Mouse (Mus musculus) liver, embryonic 13.5 days (tissue): Measurements from ENCODE around the gene Gtf2a1l. TPM values are rescaled to one million over a fixed set of nuclear protein-coding genes. Genes with fewer than 3 reads are reported as not detected.

Experiments used
- ATAC-seq: fragments of 200-750 bp; cut with Nextera tagmentation; 2 replicates; pipeline ENCODE4 v1.8.0; 2017; ENCODE audit warnings: low read depth, mild to moderate bottlenecking, moderate number of reproducible peaks, moderate library complexity
- DNase-seq: peaks from one replicate; pipeline ENCODE4 v3.0.0; 2022
- H3K27ac ChIP-seq: fragments of 300-500 bp; sonication (generic); 2 replicates; pipeline ENCODE4 v1.5.1; 2015; ENCODE audit warnings: moderate library complexity, mild to moderate bottlenecking, inconsistent platforms
- H3K27me3 ChIP-seq: fragments of 300-500 bp; sonication (generic); 2 replicates; pipeline ENCODE4 v1.6.1; 2015; ENCODE audit warnings: mild to moderate bottlenecking, inconsistent platforms
- H3K36me3 ChIP-seq: fragments of 300-500 bp; sonication (generic); 2 replicates; pipeline ENCODE4 v1.6.1; 2015; ENCODE audit warnings: mild to moderate bottlenecking, inconsistent platforms
- H3K4me1 ChIP-seq: fragments of 300-500 bp; sonication (generic); replicated peaks from 2 replicates; pipeline ENCODE4 v1.6.1; 2015; ENCODE audit warnings: inconsistent platforms
- H3K4me2 ChIP-seq: fragments of 300-500 bp; sonication (generic); 2 replicates; pipeline ENCODE4 v1.6.1; 2015; ENCODE audit warnings: inconsistent platforms, mild to moderate bottlenecking, moderate library complexity
- H3K4me3 ChIP-seq: fragments of 300-500 bp; sonication (generic); replicated peaks from 2 replicates; pipeline ENCODE4 v1.5.1; 2015; ENCODE audit warnings: mild to moderate bottlenecking, inconsistent platforms
- H3K9ac ChIP-seq: fragments of 300-500 bp; sonication (generic); 2 replicates; pipeline ENCODE4 v1.6.1; 2015; ENCODE audit warnings: mild to moderate bottlenecking, inconsistent platforms
- H3K9me3 ChIP-seq: fragments of 300-500 bp; sonication (generic); replicated peaks from 2 replicates; pipeline ENCODE4 v1.6.1; 2016; ENCODE audit warnings: inconsistent platforms
- WGBS: fragments of 180-500 bp; shearing (Covaris S2); methylation state at CpG from one replicate; pipeline ENCODE4 v1.1.7; 2015; ENCODE audit not compliant: insufficient replicate concordance; 5-methylcytosine and 5-hydroxymethylcytosine counted together
- polyA plus RNA-seq: library from polyadenylated mRNA; unstranded; fragments of >200 nt; fragmentation: Nextera tagmentation; extraction: Ambion mirVana; gene quantifications from 2 replicates; pipeline ENCODE4 v1.2.1, GENCODE M21; 2015

Gtf2a1l gene
- polyA plus RNA-seq, 1 experiment from 2014 or later = not detected

DNA sequence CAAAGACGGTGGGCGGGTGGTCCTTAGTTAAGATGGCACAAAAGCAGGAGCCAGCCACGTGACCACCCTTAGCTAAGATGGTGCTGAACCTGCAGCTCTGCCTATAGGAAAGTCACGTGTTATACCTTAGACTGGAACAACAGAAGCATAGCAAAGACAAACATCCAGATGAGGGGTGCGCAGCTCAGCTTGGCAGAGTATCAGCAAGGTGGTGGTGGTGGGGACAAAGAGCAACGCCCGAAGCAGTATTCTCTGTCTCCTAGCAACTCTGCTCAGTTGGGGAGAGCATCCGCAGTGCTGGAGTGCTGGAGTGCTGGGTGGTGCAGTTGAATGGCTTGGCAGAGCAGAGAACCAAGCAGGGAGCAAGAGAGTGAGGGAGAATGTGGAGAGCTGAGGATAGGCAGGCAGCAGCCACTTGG is 37.8 kb downstream of the Gtf2a1l start:
- WGBS = 53% methylated on average over 8 of the region's 8 CpGs
- Histone ChIP-seq H3K4me1 (no peaks in the 10 kb centered on the region), H3K4me3 (no peak overlapping the region), H3K9ac (no peak overlapping the region), H3K36me3 (no peaks in the 10 kb centered on the region), H3K27ac (no peak overlapping the region), H3K9me3 (no peaks in the 10 kb centered on the region), H3K4me2 (no peak overlapping the region), H3K27me3 (no peaks in the 10 kb centered on the region)
- DNase-seq (no peak), ATAC-seq (no peak)

DNA sequence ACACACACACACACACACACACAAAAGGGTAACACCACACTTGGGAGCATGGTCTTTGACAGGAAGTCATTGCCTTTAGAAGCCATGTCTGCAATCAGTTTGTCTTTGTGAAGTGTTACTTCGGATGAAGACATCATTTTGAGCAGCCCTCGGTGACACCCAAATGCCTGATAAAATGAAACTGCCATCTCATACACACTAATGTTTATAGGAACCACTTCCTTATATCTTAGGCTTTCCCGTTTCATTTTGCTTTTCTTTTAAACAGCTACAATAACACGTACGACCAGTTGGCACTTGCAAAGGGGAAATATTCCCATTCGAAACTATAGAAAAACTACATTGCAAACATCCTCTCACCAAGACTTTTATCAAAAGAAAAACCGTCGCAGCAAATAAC is 81.2 kb downstream of the Gtf2a1l start:
- WGBS = 60% methylated on average over 8 of the region's 8 CpGs
- no peaks in the 10 kb centered on the region for H3K27me3 ChIP-seq
- H3K27ac ChIP-seq = no peak overlapping the region
- no peak for DNase-seq
- H3K4me3 ChIP-seq = no peak overlapping the region
- no peak overlapping the region for H3K9ac ChIP-seq
- no peaks in the 10 kb centered on the region for H3K9me3 ChIP-seq
- ATAC-seq = no peak
- H3K4me1 ChIP-seq = no peaks in the 10 kb centered on the region
- H3K36me3 ChIP-seq = no peaks in the 10 kb centered on the region
- no peak overlapping the region for H3K4me2 ChIP-seq

GRCm38 (mm10) chr17:88752827-88753471 is 84.5 kb downstream of the Gtf2a1l start:
- Histone ChIP-seq H3K4me3 (no peak overlapping the region), H3K9me3 (no peaks in the 10 kb centered on the region), H3K4me1 (no peaks in the 10 kb centered on the region), H3K27ac (no peak overlapping the region), H3K27me3 (no peaks in the 10 kb centered on the region), H3K9ac (no peak overlapping the region), H3K36me3 (no peaks in the 10 kb centered on the region), H3K4me2 (0 out of 2 replicates have a peak overlapping the region, but pooled peaks have one; percentile 12)
- no peak for DNase-seq
- 5% methylated on average over 17 of the region's 17 CpGs for WGBS
- ATAC-seq = no peak

GRCm38 (mm10) chr17:88753472-88753857 is 85.0 kb downstream of the Gtf2a1l start:
- H3K4me2 ChIP-seq = 0 out of 2 replicates have a peak overlapping the region, but pooled peaks have one; percentile 12
- WGBS = 45% methylated on average over 12 of the region's 12 CpGs
- H3K4me3 ChIP-seq = no peak overlapping the region
- no peak overlapping the region for H3K9ac ChIP-seq
- H3K9me3 ChIP-seq = no peaks in the 10 kb centered on the region
- ATAC-seq (no peak), DNase-seq (no peak)
- no peaks in the 10 kb centered on the region for H3K27me3 ChIP-seq
- no peak overlapping the region for H3K27ac ChIP-seq
- H3K4me1 ChIP-seq = no peaks in the 10 kb centered on the region
- H3K36me3 ChIP-seq = no peaks in the 10 kb centered on the region

GRCm38 (mm10) chr17:88755776-88756175 is 87.3 kb downstream of the Gtf2a1l start:
- no peaks in the 10 kb centered on the region for H3K27me3 ChIP-seq
- H3K36me3 ChIP-seq = no peaks in the 10 kb centered on the region
- H3K4me1 ChIP-seq = no peaks in the 10 kb centered on the region
- no peak overlapping the region for H3K27ac ChIP-seq
- no peak for DNase-seq
- no peaks in the 10 kb centered on the region for H3K9me3 ChIP-seq
- no peak overlapping the region for H3K9ac ChIP-seq
- 42% methylated on average over 6 of the region's 6 CpGs for WGBS
- no peak overlapping the region for H3K4me2 ChIP-seq
- ATAC-seq = no peak
- H3K4me3 ChIP-seq = no peak overlapping the region

DNA sequence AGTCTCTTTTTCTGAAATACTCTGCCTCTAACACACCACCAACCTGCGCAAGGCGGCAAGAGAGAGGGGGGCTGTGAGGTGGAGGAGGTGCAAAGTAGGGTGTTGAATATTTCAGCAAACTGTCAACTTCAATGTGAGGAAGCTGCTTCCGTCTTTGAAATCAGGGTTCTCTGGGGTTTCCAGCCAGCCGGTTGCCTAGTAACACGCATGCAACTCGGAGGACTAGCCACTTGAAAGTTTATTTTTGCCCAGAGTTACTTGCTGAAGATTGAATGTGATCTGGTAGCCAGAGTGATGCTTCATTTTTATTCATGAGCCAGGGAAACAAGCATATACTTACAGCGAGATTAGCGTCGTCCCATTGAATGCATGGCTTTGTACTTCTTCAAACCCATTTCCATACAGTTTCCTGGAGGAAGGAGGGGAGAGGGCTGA is 89.6 kb downstream of the Gtf2a1l start:
- no peak overlapping the region for H3K4me2 ChIP-seq
- no peaks in the 10 kb centered on the region for H3K36me3 ChIP-seq
- H3K9ac ChIP-seq = no peak overlapping the region
- no peaks in the 10 kb centered on the region for H3K9me3 ChIP-seq
- no peaks in the 10 kb centered on the region for H3K4me1 ChIP-seq
- H3K27ac ChIP-seq = no peak overlapping the region
- 18% methylated on average over 9 of the region's 9 CpGs for WGBS
- H3K4me3 ChIP-seq = no peak overlapping the region
- ATAC-seq (no peak), DNase-seq (no peak)
- no peaks in the 10 kb centered on the region for H3K27me3 ChIP-seq

DNA sequence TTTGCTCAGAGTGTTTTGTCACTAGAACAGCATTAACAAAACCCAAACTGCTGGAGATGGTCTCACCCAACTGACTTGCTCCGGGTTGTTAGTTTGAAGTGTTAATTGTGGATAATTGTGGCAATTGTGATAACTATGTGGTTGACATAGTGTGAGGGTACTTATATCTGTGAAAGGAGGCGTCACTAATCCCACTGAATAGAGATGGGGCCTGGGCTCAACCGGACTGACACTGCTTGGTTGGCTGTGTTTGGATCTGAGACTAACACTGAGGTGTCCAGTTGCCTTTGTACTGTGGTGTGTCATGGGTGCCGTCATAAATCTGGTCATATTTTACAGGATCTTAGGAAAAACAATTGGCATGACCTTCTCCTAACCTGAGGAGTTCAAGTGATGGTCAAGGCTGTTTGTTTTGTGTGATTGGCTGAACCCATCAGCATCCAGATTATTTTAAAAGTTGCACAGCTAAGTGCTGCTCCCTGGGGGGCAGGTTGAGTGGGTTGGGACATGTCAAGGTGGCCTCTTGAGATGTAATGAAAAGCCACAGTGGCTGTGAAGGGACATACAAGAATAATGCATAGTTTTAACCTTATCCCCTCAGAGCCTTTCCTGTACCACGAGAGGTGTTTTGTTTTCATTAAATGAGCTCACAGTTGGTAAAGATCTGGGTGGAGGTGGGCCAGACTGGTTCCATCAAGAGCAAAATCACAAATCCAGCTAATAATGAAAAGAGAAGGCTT is 95.1 kb downstream of the Gtf2a1l start:
- Histone ChIP-seq H3K4me2 (no peak overlapping the region), H3K4me1 (no peaks in the 10 kb centered on the region), H3K36me3 (no peaks in the 10 kb centered on the region), H3K9me3 (0 out of 2 replicates have a peak, but pooled peaks cover 2% of the 10 kb centered on the region), H3K9ac (no peak overlapping the region), H3K4me3 (no peak overlapping the region), H3K27me3 (no peaks in the 10 kb centered on the region), H3K27ac (no peak overlapping the region)
- ATAC-seq = no peak
- no peak for DNase-seq
- WGBS = 51% methylated on average over 5 of the region's 5 CpGs

GRCm38 (mm10) chr17:88764136-88764485 is 95.7 kb downstream of the Gtf2a1l start:
- Histone ChIP-seq H3K4me1 (no peaks in the 10 kb centered on the region), H3K9ac (no peak overlapping the region), H3K4me2 (no peak overlapping the region), H3K27me3 (no peaks in the 10 kb centered on the region), H3K36me3 (no peaks in the 10 kb centered on the region), H3K4me3 (no peak overlapping the region), H3K27ac (no peak overlapping the region), H3K9me3 (0 out of 2 replicates have a peak, but pooled peaks cover 2% of the 10 kb centered on the region)
- 67% methylated on average over 3 of the region's 3 CpGs for WGBS
- ATAC-seq = no peak
- DNase-seq = no peak

Other genes starting within 250 kb of the Gtf2a1l start
- gene Foxn2, start 227.9 kb upstream of the Gtf2a1l start, polyA plus RNA-seq = 12.0 and 15.4 TPM in 2 replicates
- 7.7 and 8.0 TPM in 2 replicates for gene Ppp1r21, start 138.5 kb upstream of the Gtf2a1l start, polyA plus RNA-seq
- 0.98 and 1.0 TPM in 2 replicates for gene Ston1, start 71.0 kb upstream of the Gtf2a1l start, polyA plus RNA-seq
- gene Lhcgr, start 123.3 kb downstream of the Gtf2a1l start, polyA plus RNA-seq = not detected in 2 replicates